Mouse (Mus musculus) liver, adult 2 months (tissue): ENCODE results near the gene Art3. TPM values are rescaled to one million over a fixed set of nuclear protein-coding genes. Genes with fewer than 3 reads are reported as not detected.

ENCODE experiments used
- DNase-seq: peaks from one replicate; pipeline ENCODE4 v3.0.0-alpha.2; 2011; ENCODE audit warnings: low read depth, low spot score; ENCODE audit errors: extremely low read depth
- H3K27ac ChIP-seq: fragments of 200-500 bp; replicated peaks from 2 replicates; pipeline ENCODE4 v1.5.1; 2012; ENCODE audit warnings: low read depth, mild to moderate bottlenecking, control low read depth, inconsistent platforms, low read length; ENCODE audit not compliant: insufficient read depth
- H3K27me3 ChIP-seq: fragments of 200-500 bp; 2 replicates; pipeline ENCODE4 v1.6.1; 2012; ENCODE audit warnings: mild to moderate bottlenecking, moderate library complexity, low read length, inconsistent platforms; ENCODE audit not compliant: control insufficient read depth, insufficient read depth
- H3K36me3 ChIP-seq: fragments of 200-500 bp; 2 replicates; pipeline ENCODE4 v1.6.1; 2012; ENCODE audit warnings: low read length, inconsistent platforms; ENCODE audit not compliant: control insufficient read depth, insufficient read depth
- H3K4me1 ChIP-seq: fragments of 200-500 bp; 2 replicates; pipeline ENCODE4 v1.6.1; 2011; ENCODE audit warnings: low read length; ENCODE audit not compliant: control insufficient read depth, insufficient read depth
- H3K4me3 ChIP-seq: fragments of 200-500 bp; 2 replicates; pipeline ENCODE4 v1.5.1; 2011; ENCODE audit warnings: low read depth, mild to moderate bottlenecking, control low read depth, low read length, moderate library complexity; ENCODE audit not compliant: insufficient read depth
- H3K79me2 ChIP-seq: fragments of 200-500 bp; 2 replicates; pipeline ENCODE4 v1.6.1; 2012; ENCODE audit warnings: inconsistent platforms, mild to moderate bottlenecking, low read length, moderate library complexity; ENCODE audit not compliant: control insufficient read depth, insufficient read depth
- H3K9ac ChIP-seq: fragments of 200-500 bp; 2 replicates; pipeline ENCODE4 v1.6.1; 2012; ENCODE audit warnings: low read depth, mild to moderate bottlenecking, control low read depth, inconsistent platforms, low read length
- CTCF ChIP-seq: fragments of 200-500 bp; IDR thresholded peaks from 2 replicates; pipeline ENCODE4 v1.5.1; 2011; ENCODE audit warnings: low read depth, low read length, control low read depth
- POLR2A ChIP-seq: fragments of 200-500 bp; IDR thresholded peaks from 2 replicates; pipeline ENCODE4 v1.6.1; 2011; ENCODE audit warnings: low read length, control low read depth; ENCODE audit not compliant: insufficient read depth; ENCODE audit errors: extremely low read depth
- WGBS: fragments of 180-500 bp; shearing (Covaris S2); methylation state at CpG from one replicate; pipeline ENCODE4 v1.1.7; 2018; 5-methylcytosine and 5-hydroxymethylcytosine counted together
- polyA plus RNA-seq: library from polyadenylated mRNA; depleted of rRNA; stranded (reverse); fragments of >200 nt; gene quantifications from 2 replicates; pipeline ENCODE4 v1.2.3, GENCODE M21; 2012
- total RNA-seq: library from RNA; depleted of rRNA; stranded (reverse); fragments of >200 nt; gene quantifications from 2 replicates; pipeline ENCODE4 v1.2.3, GENCODE M21; 2014

The Art3 gene
- total and polyA plus RNA-seq, 2 experiments, result 1.8 to 8.6 TPM

DNA sequence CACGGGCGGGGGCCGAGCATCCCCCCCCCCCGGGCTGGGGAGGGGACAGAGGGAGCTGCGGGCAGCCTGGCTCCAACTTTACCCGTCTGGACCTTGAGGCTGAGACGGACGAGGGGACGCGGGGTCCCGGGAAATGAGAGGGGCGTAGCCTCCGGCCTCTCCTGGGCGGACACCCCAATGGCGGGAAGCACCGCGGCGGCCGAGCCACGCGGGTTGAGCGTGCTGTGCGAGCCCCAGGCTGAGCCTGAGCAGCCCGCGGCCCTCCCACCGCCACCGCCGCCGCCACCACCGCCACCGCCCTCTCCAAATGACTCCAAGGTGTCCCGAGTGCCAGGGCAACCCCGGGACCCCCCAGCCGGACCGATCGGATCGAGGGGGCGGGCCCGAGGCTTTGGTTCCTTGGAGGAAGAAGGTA, 103.0 kb downstream of the Art3 start:
- Histone ChIP-seq H3K79me2 (peaks cover 9% of the 10 kb centered on the region; the same call in 1 of the 2 replicates), H3K27ac (peak overlapping the region; percentile 77), H3K27me3 (no peaks in the 10 kb centered on the region), H3K4me3 (peak overlapping the region; percentile 71), H3K36me3 (peaks cover 5% of the 10 kb centered on the region), H3K9ac (peak overlapping the region; percentile 72), H3K4me1 (peaks cover 4% of the 10 kb centered on the region; the same call in 1 of the 2 replicates)
- peak; percentile 40 for DNase-seq
- WGBS, result 0% methylated on average over 26 of the region's 39 CpGs
- no peak for TF ChIP-seq POLR2A
- TF ChIP-seq CTCF, result no peak

DNA sequence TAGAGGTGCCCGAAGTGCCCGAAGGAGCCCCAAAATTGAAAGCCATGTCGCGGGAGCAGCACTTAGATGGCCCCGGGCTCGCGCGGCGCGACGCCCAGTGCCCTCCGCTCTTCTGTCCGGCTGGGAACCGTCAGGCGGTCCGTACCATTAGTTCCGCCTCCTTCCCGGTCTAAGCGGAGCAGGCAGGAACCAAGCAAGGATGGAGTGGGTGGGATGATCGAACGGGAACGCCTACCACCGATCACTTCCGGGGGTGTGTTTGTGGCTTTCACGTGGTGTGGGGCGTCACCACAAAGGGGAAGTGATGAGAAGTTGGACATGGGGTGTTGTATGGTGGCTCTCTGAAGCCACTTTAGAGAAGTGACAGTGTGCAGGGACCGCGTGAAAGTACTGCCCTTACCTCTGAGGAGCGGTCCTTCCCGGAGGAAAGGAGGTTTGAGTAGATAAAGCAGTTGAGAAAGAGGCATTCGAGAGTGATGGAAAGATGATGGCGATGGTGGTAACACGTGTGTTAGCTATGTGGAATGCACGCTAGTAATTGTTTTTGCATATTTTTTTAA, 103.5 kb downstream of the Art3 start, which contains the start of gene Nup54:
Gene Nup54 (minus strand): TSS at position 195 of the 560 bp plus-strand sequence.
- peak; percentile 96 for DNase-seq
- peaks cover 9% of the 10 kb centered on the region; the same call in 1 of the 2 replicates for H3K79me2 ChIP-seq
- peak within 1 kb of the TSS; percentile 72 for H3K9ac ChIP-seq
- TF ChIP-seq CTCF (no peak), POLR2A (peak; percentile 58; the same call in 1 of the 2 replicates)
- peaks cover 4% of the 10 kb centered on the region; the same call in 1 of the 2 replicates for H3K4me1 ChIP-seq
- H3K27ac ChIP-seq, result peak within 1 kb of the TSS; percentile 77
- WGBS, result under 1% methylated on average over 34 of the region's 34 CpGs
- no peaks in the 10 kb centered on the region for H3K27me3 ChIP-seq
- peak within 1 kb of the TSS; percentile 71 for H3K4me3 ChIP-seq
- H3K36me3 ChIP-seq, result peaks cover 4% of the 10 kb centered on the region; the same call in 1 of the 2 replicates

DNA sequence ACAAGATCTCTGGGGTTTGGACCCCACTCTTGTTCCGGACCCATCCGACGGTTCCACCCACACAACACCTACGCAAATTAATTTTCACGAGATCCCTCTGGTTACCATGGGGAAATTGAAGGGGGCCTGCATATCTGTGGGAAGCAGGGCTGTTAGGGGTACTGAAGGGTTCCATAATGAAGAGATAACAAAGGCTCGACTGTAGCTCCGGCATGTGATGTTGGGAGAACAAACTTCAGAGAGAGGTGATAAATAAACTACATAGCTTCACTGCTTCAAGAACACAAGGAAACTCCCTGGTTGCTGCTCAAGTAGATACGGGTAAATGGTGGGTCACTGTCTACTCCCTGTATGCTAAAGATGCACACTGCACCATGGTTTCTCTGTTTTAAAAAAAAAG, 106.9 kb downstream of the Art3 start:
- Histone ChIP-seq H3K4me1 (peaks cover 9% of the 10 kb centered on the region), H3K27ac (no peak overlapping the region)
- no peak for DNase-seq

DNA sequence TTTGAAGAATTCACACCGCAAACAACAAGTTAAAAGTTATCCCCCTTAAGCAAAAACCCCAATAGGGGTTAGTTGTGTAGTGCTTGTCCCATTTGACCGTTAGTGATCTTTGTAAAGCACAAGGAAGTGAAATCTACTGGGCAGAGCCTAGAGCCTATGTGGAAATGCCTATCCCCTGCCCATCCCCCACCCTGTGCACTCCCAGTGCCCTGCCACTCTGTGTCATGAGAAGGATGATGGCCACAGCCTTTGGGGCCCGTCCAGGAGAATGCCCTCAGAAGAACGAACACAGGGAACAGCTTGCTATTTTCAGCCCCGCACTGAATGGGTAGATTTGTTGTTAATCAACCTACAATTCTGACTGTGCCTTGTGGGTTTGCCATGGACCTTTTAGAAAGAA, 109.9 kb downstream of the Art3 start:
- no peak for TF ChIP-seq CTCF
- TF ChIP-seq POLR2A, result no peak
- H3K27me3 ChIP-seq, result no peaks in the 10 kb centered on the region
- H3K4me3 ChIP-seq, result no peak overlapping the region
- H3K4me1 ChIP-seq, result peaks cover 10% of the 10 kb centered on the region
- peak overlapping the region; percentile 68 for H3K27ac ChIP-seq
- H3K36me3 ChIP-seq, result peaks cover 30% of the 10 kb centered on the region
- no peak overlapping the region for H3K9ac ChIP-seq
- H3K79me2 ChIP-seq, result no peaks in the 10 kb centered on the region
- peak; percentile 83 for DNase-seq
- WGBS, result 32% methylated on average over 5 of the region's 5 CpGs

More for the DNA sequence above, 106.9 kb downstream of the Art3 start:
- TF ChIP-seq CTCF (no peak), POLR2A (no peak)
- Histone ChIP-seq H3K79me2 (peaks cover 5% of the 10 kb centered on the region; the same call in 1 of the 2 replicates), H3K27me3 (no peaks in the 10 kb centered on the region), H3K4me3 (no peak overlapping the region), H3K36me3 (peaks cover 6% of the 10 kb centered on the region; the same call in 1 of the 2 replicates), H3K9ac (no peak overlapping the region)
- 75% methylated on average over 8 of the region's 8 CpGs for WGBS

DNA sequence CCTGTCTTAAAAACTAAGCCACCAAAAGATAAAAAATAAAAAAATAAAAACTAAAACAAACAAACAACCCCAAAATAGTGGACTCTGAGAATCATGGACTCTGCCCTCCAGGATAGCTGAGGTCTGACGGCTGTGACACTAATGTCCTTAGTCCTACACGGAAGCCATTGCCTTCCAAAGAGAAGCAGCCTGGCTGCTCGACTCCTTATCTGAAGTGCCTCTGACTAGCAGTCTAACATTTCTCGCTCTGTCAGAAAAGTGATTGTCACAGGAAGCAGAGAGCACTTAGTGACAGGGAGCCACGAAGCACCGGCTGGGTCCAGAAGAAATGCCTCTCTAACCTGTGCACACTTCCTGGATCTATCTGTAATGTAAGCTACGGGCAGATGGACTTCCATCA, 111.3 kb downstream of the Art3 start:
- no peaks in the 10 kb centered on the region for H3K27me3 ChIP-seq
- no peak overlapping the region for H3K4me3 ChIP-seq
- 12% methylated on average over 7 of the region's 7 CpGs for WGBS
- peaks cover 43% of the 10 kb centered on the region for H3K36me3 ChIP-seq
- TF ChIP-seq POLR2A, result no peak
- TF ChIP-seq CTCF, result no peak
- H3K79me2 ChIP-seq, result no peaks in the 10 kb centered on the region
- peaks cover 10% of the 10 kb centered on the region for H3K4me1 ChIP-seq
- peak; percentile 83 for DNase-seq
- peak overlapping the region; percentile 86 for H3K27ac ChIP-seq
- peak overlapping the region; percentile 12; the same call in 1 of the 2 replicates for H3K9ac ChIP-seq

DNA sequence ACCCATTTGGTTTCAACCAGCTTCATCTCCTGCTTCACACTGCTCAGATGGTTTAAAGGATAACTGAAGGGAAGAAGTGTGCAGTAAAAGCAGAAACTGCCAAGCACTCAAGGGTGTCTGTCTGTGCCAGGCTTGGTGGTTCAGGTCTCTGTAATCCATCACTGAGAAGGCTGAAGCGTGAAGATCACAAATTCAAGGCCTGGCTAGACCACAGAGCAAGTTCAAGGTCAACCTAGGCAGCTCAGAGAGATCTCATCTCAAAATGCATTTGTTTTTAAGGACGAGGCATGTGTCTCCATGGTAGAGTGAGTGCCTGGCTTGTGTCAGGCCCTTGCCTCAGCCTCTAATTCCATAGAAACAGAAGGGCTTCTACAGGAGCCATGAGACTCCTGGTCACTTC, 113.4 kb downstream of the Art3 start:
- 72% methylated on average over 2 of the region's 2 CpGs for WGBS
- H3K36me3 ChIP-seq, result peaks cover 63% of the 10 kb centered on the region
- no peak for DNase-seq

More for the DNA sequence above, 113.4 kb downstream of the Art3 start:
- Histone ChIP-seq H3K9ac (no peak overlapping the region), H3K4me1 (peaks cover 10% of the 10 kb centered on the region), H3K27ac (no peak overlapping the region), H3K79me2 (no peaks in the 10 kb centered on the region), H3K27me3 (no peaks in the 10 kb centered on the region), H3K4me3 (no peak overlapping the region)
- TF ChIP-seq CTCF (no peak), POLR2A (no peak)
